Mouse (Mus musculus): Measurements from ENCODE around the gene Zfp410.

DNA sequence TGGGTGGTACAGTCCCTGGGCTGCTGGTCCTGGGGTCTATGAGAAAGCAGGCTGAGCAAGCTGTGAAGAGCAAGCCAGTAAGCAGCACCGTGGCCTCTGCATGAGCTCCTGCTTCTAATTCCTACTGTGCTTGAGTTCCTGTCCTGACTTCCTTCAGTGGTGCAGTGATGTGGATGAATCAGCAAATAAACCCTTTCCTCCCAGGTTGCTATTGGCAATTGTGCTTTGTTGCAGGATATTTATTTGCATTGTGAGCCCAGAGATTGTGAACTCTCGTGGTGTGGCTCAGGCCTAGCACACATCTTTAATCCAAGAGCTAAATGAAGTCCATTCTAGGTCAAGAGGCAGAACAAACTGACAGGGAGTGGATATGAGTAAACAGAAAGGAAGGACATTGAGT, 40.4 kb upstream of the Zfp410 start:
- TF ChIP-seq CTCF (IDR thresholded peaks at IDR 0.05; ENCODE audit: low read depth) (no peak), EP300 (IDR thresholded peaks at IDR 0.05; ENCODE audit: low read depth) (no peak)
